Mouse (Mus musculus) heart, postnatal 0 days (tissue): ENCODE data around the gene Acer3.

Experiments
- CTCF ChIP-seq: IDR thresholded peaks from 2 replicates; pipeline ENCODE4 v1.5.1; 2016; ENCODE audit warnings: antibody characterized with exemption, control low read depth, low read depth
- EP300 ChIP-seq: IDR thresholded peaks from 2 replicates; pipeline ENCODE4 v1.6.1; 2016; ENCODE audit warnings: antibody characterized with exemption, low read depth

GRCm38 (mm10) chr7:98185326-98185725 lies 135.7 kb downstream of the Acer3 start:
- TF ChIP-seq CTCF (no peak), EP300 (no peak)
